Mouse (Mus musculus) cerebellum, adult (tissue): ENCODE data around the gene Gm3336.

Experiments
- ATAC-seq: cut with Nextera tagmentation; 2 replicates; pipeline ENCODE4 v1.9.2; 2017; ENCODE audit warnings: mild to moderate bottlenecking, moderate library complexity, mixed read lengths; ENCODE audit not compliant: insufficient number of reproducible peaks, low FRiP score, low TSS enrichment

Gm3336 gene

DNA sequence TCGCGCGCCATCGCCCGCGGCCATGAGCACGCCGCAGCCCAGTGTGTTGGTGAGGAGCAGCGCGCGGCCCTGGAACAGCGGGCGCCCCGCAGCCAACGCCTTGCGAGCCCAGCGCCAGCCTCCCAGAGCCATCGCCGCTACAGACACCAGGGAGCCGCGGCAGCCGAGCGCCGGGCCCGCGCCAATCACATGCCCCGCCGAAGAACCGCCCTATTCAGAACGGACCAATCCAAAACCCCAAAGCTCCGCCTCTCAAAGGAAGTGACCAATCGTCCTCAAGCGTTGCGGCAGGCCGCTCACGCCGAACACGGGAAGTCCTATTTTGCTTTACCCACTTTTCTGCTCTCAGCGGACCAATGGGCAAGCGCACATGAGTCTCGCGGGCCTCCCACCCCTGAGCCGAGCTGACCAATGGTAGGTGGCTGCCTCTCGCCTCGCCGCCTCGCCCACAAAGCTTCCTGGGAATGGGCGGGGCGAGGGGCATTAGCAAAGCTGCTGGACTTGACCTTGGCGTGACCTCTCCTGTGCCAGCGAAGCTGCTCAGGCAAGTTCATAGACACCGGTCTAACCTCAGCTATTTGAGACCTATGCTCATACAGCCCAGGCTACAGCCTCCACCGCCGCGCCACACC lies 42.5 kb downstream of the Gm3336 start, which contains the start of gene Mpv17l2:
TSS of gene Mpv17l2 (minus strand) at position 172 of the 632 bp plus-strand sequence.
- peak; percentile 91 for ATAC-seq

DNA sequence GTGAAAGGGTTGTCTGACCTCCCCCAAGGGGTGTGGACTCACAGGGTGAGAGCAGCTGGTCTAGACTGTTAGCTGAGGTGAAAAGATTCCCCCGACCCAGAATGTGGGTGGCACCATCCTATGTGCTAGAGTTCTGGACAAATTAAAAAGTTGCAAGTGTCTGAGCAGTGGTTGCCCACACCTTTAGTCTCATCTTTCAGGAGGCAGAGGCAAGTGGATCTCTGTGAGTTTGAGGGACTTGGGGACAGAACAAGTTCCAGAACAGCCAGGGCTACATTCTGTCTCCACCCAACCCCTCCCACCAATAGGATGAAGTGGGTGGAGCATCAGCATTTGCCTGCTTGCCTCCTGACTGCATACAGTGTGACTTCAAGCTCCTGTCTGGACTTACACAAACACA lies 43.8 kb downstream of the Gm3336 start:
- no peak for ATAC-seq

DNA sequence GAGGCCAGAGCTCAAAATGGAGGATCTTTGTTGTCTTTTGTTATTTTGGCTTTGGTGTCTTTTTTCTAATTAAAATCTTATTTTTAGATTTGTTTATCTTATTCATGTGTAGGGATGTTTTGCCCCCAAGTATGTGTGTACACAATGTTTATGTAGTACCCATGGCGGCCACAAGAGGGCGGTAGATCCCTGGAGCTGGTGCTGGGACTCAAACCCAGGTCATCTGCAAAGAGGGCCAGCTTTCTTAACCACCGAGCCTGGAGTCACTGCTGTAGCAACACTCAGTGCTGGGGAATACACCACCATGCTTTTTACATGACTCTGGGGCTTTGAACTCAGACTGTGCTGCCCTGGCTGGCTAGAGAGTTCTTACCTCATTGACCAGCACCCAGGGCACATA lies 45.0 kb downstream of the Gm3336 start:
- no peak for ATAC-seq

DNA sequence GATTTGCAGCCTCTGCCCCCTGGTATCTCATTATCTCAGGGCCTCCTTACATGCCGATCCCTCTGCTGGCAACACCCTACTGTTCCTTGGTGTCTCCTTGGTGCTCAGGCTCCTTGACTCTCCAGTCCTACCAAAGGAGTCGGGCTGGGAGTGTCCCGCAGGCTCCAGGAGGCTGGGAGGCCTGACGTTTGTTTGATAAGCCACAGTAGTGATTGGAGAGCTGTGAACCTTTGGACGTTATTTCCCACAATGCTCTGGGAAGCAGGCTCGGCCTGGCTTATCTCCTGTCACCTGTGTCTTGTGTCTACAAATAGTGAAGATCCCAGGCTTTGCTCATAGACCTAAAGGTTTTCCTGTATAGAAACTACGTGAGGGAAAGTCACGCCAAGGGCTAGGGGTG lies 45.7 kb downstream of the Gm3336 start:
- ATAC-seq, result no peak

DNA sequence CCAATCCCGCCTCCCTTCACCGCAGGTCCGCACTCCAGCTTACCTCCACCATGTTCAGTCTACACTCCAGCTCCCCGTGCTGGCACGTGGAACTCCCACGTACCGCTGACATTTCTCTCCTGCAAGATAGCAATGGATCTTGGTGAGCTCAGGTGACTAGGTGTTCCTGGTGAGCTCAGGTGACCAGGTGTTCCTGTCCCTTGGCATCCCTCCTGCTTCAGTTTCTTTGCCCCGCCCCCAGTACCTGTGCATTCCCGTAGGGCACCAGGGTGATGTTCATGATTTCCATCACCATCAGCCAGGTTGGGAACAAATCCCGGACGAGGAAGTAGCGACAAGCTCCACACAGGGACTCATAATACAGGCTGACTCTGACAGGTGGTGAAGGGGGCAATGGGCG lies 46.3 kb downstream of the Gm3336 start:
- no peak for ATAC-seq

DNA sequence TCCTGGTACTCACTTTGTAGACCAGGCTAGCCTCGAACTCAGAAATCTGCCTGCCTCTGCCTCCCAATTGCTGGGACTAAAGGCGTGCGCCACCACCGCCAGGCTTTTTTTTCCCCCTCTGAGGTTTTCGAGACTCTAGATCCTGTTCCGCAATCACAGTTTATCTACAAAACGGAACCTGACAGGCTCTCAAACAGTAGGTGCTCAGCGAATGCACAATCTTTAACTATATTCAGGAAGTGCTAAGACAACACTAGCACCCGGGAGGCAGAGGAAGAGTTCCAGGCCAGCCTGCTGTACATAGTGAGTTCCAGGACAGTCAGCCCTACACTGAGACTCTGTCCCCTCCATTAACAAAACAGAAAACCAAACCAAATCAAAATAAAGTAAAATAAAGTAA lies 47.0 kb downstream of the Gm3336 start:
- no peak for ATAC-seq

DNA sequence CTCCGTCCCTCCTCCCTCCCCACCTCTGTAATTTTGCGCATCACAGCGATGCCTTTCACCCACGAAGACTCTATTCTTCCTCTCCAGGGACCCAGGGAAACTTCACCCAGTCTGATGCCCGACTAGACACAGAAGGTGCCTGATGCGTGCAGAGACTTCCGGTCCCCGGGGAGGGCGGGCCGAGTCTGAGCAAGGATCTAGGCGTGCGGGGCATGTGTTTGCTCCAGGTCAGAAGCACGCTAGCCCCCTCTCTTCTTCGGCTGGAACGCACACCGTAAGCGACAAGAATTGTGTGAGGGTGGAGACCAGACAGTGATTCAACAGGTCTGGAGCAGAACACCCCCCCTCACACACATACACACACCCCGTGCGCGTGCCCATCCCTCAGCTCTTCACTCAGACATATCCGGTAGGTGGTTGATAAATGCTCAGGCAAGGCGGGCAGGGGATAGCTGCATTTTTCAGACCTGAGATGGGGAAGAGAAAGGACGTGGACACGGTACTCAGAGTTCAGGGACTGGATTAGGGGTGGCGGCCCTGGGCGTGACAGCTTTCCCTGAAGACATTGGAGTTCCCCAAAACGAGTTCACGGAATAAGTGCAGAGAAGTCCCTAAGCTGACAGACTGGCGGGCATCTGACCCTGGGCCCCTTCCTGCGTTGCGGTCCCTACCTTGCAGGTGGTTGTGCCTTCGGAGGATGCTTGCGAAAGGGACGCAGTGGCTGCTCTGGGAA lies 47.7 kb downstream of the Gm3336 start:
- no peak for ATAC-seq

DNA sequence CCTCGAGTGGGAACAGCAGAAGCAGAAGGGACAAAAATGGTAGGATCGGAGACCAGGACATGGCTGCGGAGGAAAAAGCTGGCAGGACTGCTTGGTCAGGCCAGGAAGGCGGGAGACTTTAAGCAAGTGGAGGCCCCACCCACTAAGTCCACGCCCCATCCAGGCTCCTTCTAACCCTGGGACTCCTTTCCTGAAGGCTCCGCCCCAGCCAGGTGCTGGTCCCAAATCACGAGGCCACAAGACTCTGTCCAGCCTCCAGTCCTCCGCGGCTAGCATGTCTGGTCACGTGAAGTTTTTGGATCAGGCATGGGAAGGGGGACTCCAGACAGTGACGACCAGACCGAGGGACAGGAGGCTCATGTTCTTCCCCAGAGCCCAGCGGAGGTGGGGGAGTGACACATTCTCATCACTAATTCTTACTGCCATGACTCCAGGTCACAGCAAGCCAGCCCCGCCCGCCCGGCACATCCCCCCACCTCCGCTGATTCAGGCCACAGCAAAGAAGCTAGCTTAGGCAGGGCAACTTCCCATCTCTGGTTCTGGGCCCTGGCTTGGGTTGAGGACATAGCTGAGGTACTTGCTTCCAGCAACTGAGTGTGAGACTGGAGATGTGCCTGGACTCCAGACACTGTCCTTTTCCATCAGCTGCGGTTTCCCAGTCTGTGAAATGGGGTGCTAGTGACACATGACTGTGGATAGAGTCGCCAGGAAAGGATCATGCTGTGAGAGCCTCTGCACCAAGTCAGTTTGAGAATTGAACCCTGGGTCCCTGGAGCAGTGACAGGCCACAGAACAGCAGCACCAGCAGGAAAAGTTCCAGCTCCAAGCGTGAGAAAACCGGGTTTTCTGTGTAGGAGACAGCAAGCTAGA lies 48.5 kb downstream of the Gm3336 start:
- ATAC-seq, result 0 out of 2 replicates have a peak, but pooled peaks have one; percentile 33

DNA sequence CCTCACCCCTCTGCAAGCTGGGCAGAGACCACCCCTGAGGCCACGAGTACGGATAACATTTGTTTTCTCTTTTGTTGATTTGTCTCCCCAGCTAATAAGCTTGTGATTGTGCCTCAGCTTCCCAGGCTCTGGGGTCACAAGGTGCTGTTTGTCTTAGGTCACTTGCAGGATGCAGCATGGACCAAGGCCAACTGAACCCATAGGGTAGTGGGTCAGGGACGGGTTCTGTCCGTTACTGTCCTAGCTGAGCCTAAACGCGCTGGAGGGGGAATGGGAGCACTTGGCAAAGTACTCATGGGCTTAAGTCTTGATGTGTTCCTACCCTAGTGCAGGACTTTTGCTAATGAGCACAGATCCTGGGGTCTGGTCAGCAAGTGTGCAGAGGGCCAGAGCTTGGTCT lies 49.2 kb downstream of the Gm3336 start:
- ATAC-seq, result no peak

DNA sequence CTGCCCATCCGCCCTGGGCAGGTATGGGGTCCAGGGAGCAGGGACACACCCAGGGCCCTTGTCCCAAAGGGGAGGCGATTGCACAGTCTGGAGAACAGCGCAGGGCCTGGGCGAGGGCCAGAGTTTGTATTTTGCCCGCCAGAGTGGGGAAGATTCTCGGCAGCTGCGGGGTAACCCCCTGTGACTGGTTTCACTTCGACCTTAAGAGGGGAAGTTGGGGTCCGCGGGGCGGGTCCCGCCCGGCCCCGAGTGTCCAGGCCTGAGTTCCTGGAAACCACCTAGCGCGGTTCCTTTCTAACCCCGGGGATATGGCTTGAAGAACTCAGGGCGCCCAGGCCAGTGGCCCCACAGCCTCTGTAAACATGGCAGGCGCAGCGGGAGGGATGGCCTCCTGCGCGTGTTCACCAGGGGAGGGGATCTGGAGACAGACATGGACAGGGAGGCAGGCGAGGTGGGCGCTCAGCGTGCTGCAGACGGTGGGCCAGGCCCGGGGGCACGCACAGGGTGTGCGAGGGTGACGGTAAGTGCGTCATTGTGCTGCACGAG lies 50.0 kb downstream of the Gm3336 start:
- ATAC-seq, result no peak

DNA sequence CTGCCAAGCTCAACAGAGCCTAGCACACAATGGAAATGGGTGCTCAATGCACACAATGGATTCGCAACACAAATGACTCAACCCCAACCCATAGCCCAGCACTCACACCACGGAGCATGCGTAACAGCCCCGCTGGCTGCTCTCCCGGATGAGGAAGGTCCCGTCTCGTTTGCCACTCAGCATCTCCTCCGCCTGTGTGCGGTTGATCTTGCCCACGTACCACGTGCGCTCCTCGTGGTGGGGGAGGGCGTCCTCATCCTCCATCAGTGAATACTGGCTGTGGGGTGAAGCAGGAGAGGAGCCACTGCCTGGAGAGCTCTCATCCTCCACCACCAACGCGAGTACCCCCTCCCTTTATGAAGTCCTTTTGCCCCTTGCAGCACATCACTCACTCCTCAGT lies 50.6 kb downstream of the Gm3336 start:
- ATAC-seq, result no peak

DNA sequence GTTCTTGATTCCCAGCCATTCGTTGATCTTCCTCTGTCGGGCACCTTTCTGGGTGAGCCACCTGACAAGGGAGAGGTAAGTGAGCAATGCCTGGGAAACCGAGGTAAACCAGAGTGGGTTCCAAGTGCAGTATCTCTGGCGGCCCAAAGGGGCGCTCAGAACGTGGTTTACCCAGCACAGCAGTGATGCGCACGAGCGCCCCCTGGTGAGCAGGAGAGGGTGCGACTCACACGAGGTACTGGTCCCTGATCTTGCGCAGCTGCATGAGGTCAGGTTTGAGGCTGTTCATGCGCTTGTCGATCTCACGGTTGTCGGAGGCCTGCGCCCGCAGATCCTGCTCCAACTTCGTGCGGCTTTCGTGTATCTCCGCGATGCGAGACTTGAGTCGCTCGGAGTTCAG lies 51.0 kb downstream of the Gm3336 start:
- ATAC-seq, result peak; percentile 49

DNA sequence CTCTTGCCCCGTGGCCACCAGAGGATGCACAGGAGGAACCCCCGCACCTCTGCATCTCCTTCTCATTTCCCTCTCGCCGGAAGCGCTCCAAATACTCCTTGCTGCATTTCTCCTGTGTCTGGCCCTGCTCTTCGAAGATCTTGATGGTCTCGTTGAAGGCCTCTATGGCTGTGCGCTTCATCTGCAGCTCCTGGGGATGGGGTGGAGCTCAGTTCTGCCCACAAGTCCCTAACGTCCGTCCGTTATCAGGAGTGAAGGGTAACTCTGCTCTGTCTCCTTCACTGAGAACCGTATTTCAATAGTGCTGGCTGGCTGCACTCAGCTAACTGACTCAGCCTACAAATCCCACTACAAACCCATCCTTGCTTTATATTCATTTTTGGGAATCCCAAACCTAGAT lies 51.5 kb downstream of the Gm3336 start:
- ATAC-seq, result no peak

DNA sequence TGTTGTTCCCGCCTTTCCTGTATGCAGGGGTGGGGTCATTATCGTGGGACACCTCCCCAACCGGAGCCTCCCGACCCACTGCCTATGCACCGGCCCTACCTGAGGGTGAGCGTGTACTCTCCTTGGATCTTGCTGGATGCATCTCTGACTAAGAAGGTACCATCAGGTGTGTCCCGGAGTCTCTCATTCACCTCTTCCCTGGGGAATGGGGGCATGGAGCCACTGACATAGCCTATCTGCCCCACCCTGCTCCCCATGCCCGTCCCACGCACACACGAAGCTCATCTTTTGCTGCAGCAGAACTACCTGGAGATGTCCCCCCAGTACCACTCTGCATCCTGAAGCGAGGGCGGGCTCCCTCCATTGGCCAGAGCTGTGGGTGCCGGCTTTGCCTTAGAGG lies 52.4 kb downstream of the Gm3336 start:
- ATAC-seq, result no peak

DNA sequence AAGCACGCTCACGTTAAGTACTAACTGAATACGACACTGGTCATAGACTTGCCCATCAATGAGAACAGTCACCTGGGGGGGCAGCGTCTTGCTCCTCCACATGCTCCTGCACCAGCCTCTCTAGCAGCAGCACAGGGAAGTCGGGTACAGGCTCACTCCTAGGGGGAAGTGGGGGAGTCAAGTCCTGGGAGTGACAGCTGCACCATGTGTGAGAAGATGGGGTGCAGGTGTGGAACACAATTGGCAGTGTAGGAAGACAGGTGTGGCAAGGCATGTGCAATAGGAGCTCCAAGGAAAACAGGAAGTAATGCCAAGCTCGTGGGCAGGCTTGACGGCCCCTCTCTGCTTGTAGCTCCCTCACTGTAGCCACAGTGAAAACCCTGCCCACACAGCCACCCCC lies 52.9 kb downstream of the Gm3336 start:
- ATAC-seq, result no peak

DNA sequence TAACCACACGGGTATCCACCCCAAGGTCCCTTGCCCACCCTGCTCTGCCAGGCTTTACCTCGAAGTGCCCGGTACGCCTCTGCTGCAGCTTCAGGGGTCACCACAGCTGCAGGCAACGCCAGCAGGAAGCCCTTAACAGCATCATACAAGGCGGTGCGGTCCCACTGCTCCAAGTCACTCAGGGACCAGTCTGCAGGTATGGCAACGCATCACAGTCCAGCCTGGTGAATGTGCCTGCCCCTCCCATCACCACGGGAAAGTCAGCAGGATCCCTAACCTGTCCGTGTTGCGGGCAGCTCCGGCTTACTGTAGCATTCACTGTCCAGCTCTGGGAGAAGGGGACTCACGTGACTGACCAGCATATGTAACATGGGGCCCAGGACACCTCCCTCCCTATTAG lies 53.7 kb downstream of the Gm3336 start:
- no peak for ATAC-seq
